Mouse (Mus musculus): ENCODE measurements at regions not wholly inside any gene's neighbourhood (a gene's known extent, or its start where the extent isn't known, plus 50 kb on each side); places are given as distances from the start of the nearest gene placed in this dataset.

GRCm38 (mm10) chr5:126787706-126788610 is 453.6 kb upstream of the Tmem132c start:
- no peak overlapping the region for H3K27ac ChIP-seq (ENCODE audit: control insufficient read depth, low read depth, low read length)
- H3K27me3 ChIP-seq (ENCODE audit: control insufficient read depth in 1 of 2, insufficient read depth in 2 of 2, low read length in 2 of 2), result no peaks in the 10 kb centered on the region
- no peak overlapping the region for H3K9ac ChIP-seq (ENCODE audit: control insufficient read depth, low read depth, low read length, poor library complexity, severe bottlenecking)
- TF ChIP-seq POLR2AphosphoS5 (IDR thresholded peaks at IDR 0.05; ENCODE audit: borderline replicate concordance, low read depth, low read length), result no peak
- TF ChIP-seq GABPA (IDR thresholded peaks at IDR 0.05; ENCODE audit: low read depth, low read length), result no peak
- TF ChIP-seq SIN3A (IDR thresholded peaks at IDR 0.05; ENCODE audit: low read length), result no peak
- no peak for TF ChIP-seq E2F4 (IDR thresholded peaks at IDR 0.05; ENCODE audit: borderline replicate concordance, low read depth, low read length)
- no peak for TF ChIP-seq TBP (IDR thresholded peaks at IDR 0.05; ENCODE audit: low read depth, low read length)
- TF ChIP-seq USF1 (IDR thresholded peaks at IDR 0.05; ENCODE audit: low read depth, low read length), result no peak
- TF ChIP-seq MAZ (IDR thresholded peaks at IDR 0.05; ENCODE audit: low read depth, low read length), result no peak
- no peak for TF ChIP-seq NELFE (IDR thresholded peaks at IDR 0.05; ENCODE audit: low read depth, low read length)
- no peak for TF ChIP-seq JUND (IDR thresholded peaks at IDR 0.05; ENCODE audit: low read depth, low read length)
- no peak for TF ChIP-seq GATA1 (IDR thresholded peaks at IDR 0.05; ENCODE audit: low read depth, low read length)
- TF ChIP-seq TCF12 (IDR thresholded peaks at IDR 0.05; ENCODE audit: low read depth, low read length), result no peak
- TF ChIP-seq USF2 (IDR thresholded peaks at IDR 0.05; ENCODE audit: borderline replicate concordance in 1 of 2, insufficient read depth in 1 of 2, low read depth in 1 of 2, low read length in 2 of 2), result no peak
- DNase-seq (ENCODE audit: low read depth, low spot score), result no peak
- no peaks in the 10 kb centered on the region for H3K4me1 ChIP-seq (ENCODE audit: control insufficient read depth in 1 of 2, insufficient read depth in 2 of 2, low read length in 2 of 2)
- no peaks in the 10 kb centered on the region for H3K79me2 ChIP-seq (ENCODE audit: control insufficient read depth, insufficient read depth, low read length, poor library complexity)
- no peaks in the 10 kb centered on the region for H3K9me3 ChIP-seq (replicated peaks; ENCODE audit: insufficient read depth, low read length)
- no peak overlapping the region for H3K4me3 ChIP-seq (ENCODE audit: control insufficient read depth in 1 of 2, insufficient read depth in 1 of 2, low read depth in 2 of 2, low read length in 2 of 2)
- no peaks in the 10 kb centered on the region for H3K36me3 ChIP-seq (ENCODE audit: control insufficient read depth in 1 of 2, insufficient read depth in 2 of 2, low read length in 2 of 2)

- no peak for DNase-seq (ENCODE audit: low read depth, low spot score)
- Histone ChIP-seq H3K4me1 (ENCODE audit: control insufficient read depth in 1 of 2, insufficient read depth in 2 of 2, low read length in 2 of 2) (no peaks in the 10 kb centered on the region), H3K9me3 (replicated peaks; ENCODE audit: insufficient read depth, low read length) (no peaks in the 10 kb centered on the region), H3K9ac (ENCODE audit: control insufficient read depth, low read depth, low read length, poor library complexity, severe bottlenecking) (no peak overlapping the region), H3K27ac (ENCODE audit: control insufficient read depth, low read depth, low read length) (no peak overlapping the region), H3K79me2 (ENCODE audit: control insufficient read depth, insufficient read depth, low read length, poor library complexity) (no peaks in the 10 kb centered on the region), H3K36me3 (ENCODE audit: control insufficient read depth in 1 of 2, insufficient read depth in 2 of 2, low read length in 2 of 2) (no peaks in the 10 kb centered on the region), H3K27me3 (ENCODE audit: control insufficient read depth in 1 of 2, insufficient read depth in 2 of 2, low read length in 2 of 2) (no peaks in the 10 kb centered on the region), H3K4me3 (ENCODE audit: control insufficient read depth in 1 of 2, insufficient read depth in 1 of 2, low read depth in 2 of 2, low read length in 2 of 2) (no peak overlapping the region)
- TF ChIP-seq MXI1 (IDR thresholded peaks at IDR 0.05; ENCODE audit: low read depth, low read length) (no peak), MEF2A (IDR thresholded peaks at IDR 0.05; ENCODE audit: extremely low read depth, insufficient replicate concordance, low read depth, low read length, poor library complexity, severe bottlenecking) (no peak), MYB (IDR thresholded peaks at IDR 0.05; ENCODE audit: low read depth, low read length) (no peak), TAL1 (IDR thresholded peaks at IDR 0.05; ENCODE audit: low read length) (no peak), POLR2A (IDR thresholded peaks at IDR 0.05; ENCODE audit: control insufficient read depth in 1 of 2, insufficient read depth in 1 of 2, low read depth in 1 of 2, low read length in 2 of 2, poor library complexity in 1 of 2) (no peak), NRF1 (IDR thresholded peaks at IDR 0.05; ENCODE audit: insufficient read depth, low read depth, low read length, poor library complexity, severe bottlenecking) (no peak), CTCF (IDR thresholded peaks at IDR 0.05 in 2 of 3, conservative IDR thresholded peaks at IDR 0.05 in 1 of 3; ENCODE audit: control insufficient read depth in 1 of 3, insufficient read depth in 1 of 3, low read depth in 2 of 3, low read length in 3 of 3, poor library complexity in 1 of 3, severe bottlenecking in 1 of 3) (no peak), RCOR1 (IDR thresholded peaks at IDR 0.05; ENCODE audit: low read depth, low read length) (no peak)
Measured at GRCm38 (mm10) chr5:126799698-126800279, 441.8 kb upstream of the Tmem132c start.
